Mouse (Mus musculus) CH12.LX (cell line): ENCODE results near the gene Casp8ap2. TPM values are rescaled to one million over a fixed set of nuclear protein-coding genes. Genes with fewer than 3 reads are reported as not detected.

Experiments
- DNase-seq: peaks from one replicate; pipeline ENCODE4 v3.0.0-alpha.2; 2013; ENCODE audit errors: extremely low read depth
- H3K27ac ChIP-seq: 2 replicates; pipeline ENCODE4 v1.5.1; 2012; ENCODE audit warnings: low read depth, mild to moderate bottlenecking, control low read depth, moderate library complexity; ENCODE audit not compliant: insufficient read depth
- H3K27me3 ChIP-seq: replicated peaks from 2 replicates; pipeline ENCODE3; 2012; ENCODE audit warnings: inconsistent platforms
- H3K36me3 ChIP-seq, 2 experiments: replicated peaks in 1 of 2; 2 replicates each; pipeline versions ENCODE3 to v1.6.1; 2012; ENCODE audit warnings: inconsistent platforms in 1 of 2, low read length in 1 of 2, mild to moderate bottlenecking in 1 of 2, mixed read lengths in 1 of 2, moderate library complexity in 1 of 2; ENCODE audit not compliant: control insufficient read depth in 1 of 2, insufficient read depth in 1 of 2
- H3K4me1 ChIP-seq, 2 experiments: 2 replicates each; pipeline ENCODE4 v1.6.1; 2012; ENCODE audit warnings: inconsistent platforms in 1 of 2, moderate library complexity in 1 of 2; ENCODE audit not compliant: insufficient read depth in 2 of 2, control insufficient read depth in 1 of 2
- H3K4me2 ChIP-seq: 2 replicates; pipeline ENCODE4 v1.6.1; 2012; ENCODE audit warnings: low read depth, mild to moderate bottlenecking, control low read depth; ENCODE audit not compliant: poor library complexity, insufficient read depth, severe bottlenecking
- H3K4me3 ChIP-seq, 3 experiments: fragments of 150-350 bp in 1 of 3; sonication (generic) in 1 of 3; replicated peaks in 1 of 3; 2 replicates each; pipeline versions ENCODE3 to v1.5.1; 2011 to 2012; ENCODE audit warnings: low read depth in 2 of 3, low read length in 2 of 3, mild to moderate bottlenecking in 2 of 3, moderate library complexity in 2 of 3, control low read depth in 1 of 3, improper control_type of control experiment in 1 of 3, inconsistent platforms in 1 of 3, mixed read lengths in 1 of 3; ENCODE audit not compliant: poor library complexity in 1 of 3
- H3K79me2 ChIP-seq: replicated peaks from 2 replicates; pipeline ENCODE4 v1.6.1; 2012; ENCODE audit warnings: mild to moderate bottlenecking, moderate library complexity; ENCODE audit not compliant: control insufficient read depth, poor library complexity, insufficient read depth, severe bottlenecking; ENCODE audit errors: extremely low read depth
- H3K9ac ChIP-seq: 2 replicates; pipeline ENCODE4 v1.6.1; 2012; ENCODE audit warnings: low read depth, mild to moderate bottlenecking, control low read depth, moderate library complexity; ENCODE audit not compliant: insufficient read depth
- H3K9me3 ChIP-seq: replicated peaks from 2 replicates; pipeline ENCODE3; 2012; ENCODE audit warnings: low read length, inconsistent platforms, mixed read lengths
- CHD2 ChIP-seq: IDR thresholded peaks from 2 replicates; pipeline ENCODE4 v1.6.1; 2011; ENCODE audit warnings: low read length, improper control_type of control experiment
- CTCF ChIP-seq, 2 experiments: IDR thresholded peaks in 1 of 2; conservative IDR thresholded peaks in 1 of 2; 2 replicates each; pipeline ENCODE4 v1.5.1; 2011 to 2012; ENCODE audit warnings: low read depth in 2 of 2, low read length in 2 of 2, improper control_type of control experiment in 1 of 2, inconsistent platforms in 1 of 2, mild to moderate bottlenecking in 1 of 2, moderate library complexity in 1 of 2
- E2F4 ChIP-seq: IDR thresholded peaks from 2 replicates; pipeline ENCODE4 v1.6.1; 2011; ENCODE audit warnings: low read depth, low read length, improper control_type of control experiment; ENCODE audit not compliant: insufficient replicate concordance
- ETS1 ChIP-seq: conservative IDR thresholded peaks from 2 replicates; pipeline ENCODE4 v1.6.1; 2012; ENCODE audit warnings: low read depth, mild to moderate bottlenecking, inconsistent platforms, low read length, improper control_type of control experiment, moderate library complexity
- IRF4 ChIP-seq: IDR thresholded peaks from 2 replicates; pipeline ENCODE4 v1.6.1; 2014; ENCODE audit warnings: low read depth, mild to moderate bottlenecking, inconsistent platforms, low read length, improper control_type of control experiment
- MAX ChIP-seq: IDR thresholded peaks from 2 replicates; pipeline ENCODE4 v1.6.1; 2011; ENCODE audit warnings: low read length, improper control_type of control experiment
- MAZ ChIP-seq: IDR thresholded peaks from 2 replicates; pipeline ENCODE4 v1.6.1; 2012; ENCODE audit warnings: low read depth, mild to moderate bottlenecking, inconsistent platforms, low read length, improper control_type of control experiment, moderate library complexity
- MXI1 ChIP-seq: IDR thresholded peaks from 2 replicates; pipeline ENCODE4 v1.6.1; 2011; ENCODE audit warnings: mild to moderate bottlenecking, low read depth, low read length, improper control_type of control experiment
- PAX5 ChIP-seq: IDR thresholded peaks from 2 replicates; pipeline ENCODE4 v1.6.1; 2012; ENCODE audit warnings: low read length, inconsistent platforms, mixed read lengths
- POLR2A ChIP-seq: IDR thresholded peaks from 2 replicates; pipeline ENCODE4 v1.6.1; 2011; ENCODE audit warnings: low read depth, mild to moderate bottlenecking, improper control_type of control experiment, low read length
- POLR2AphosphoS2 ChIP-seq: IDR thresholded peaks from 2 replicates; pipeline ENCODE4 v1.6.1; 2011; ENCODE audit warnings: low read depth, low read length, improper control_type of control experiment
- SIN3A ChIP-seq: IDR thresholded peaks from 2 replicates; pipeline ENCODE4 v1.6.1; 2012; ENCODE audit warnings: low read length, improper control_type of control experiment, inconsistent platforms
- TBP ChIP-seq: conservative IDR thresholded peaks from 2 replicates; pipeline ENCODE4 v1.6.1; 2011; ENCODE audit warnings: low read depth, low read length, improper control_type of control experiment
- TCF12 ChIP-seq: IDR thresholded peaks from 2 replicates; pipeline ENCODE4 v1.6.1; 2014; ENCODE audit warnings: low read depth, mild to moderate bottlenecking, inconsistent platforms, low read length, improper control_type of control experiment
- USF1 ChIP-seq: IDR thresholded peaks from 2 replicates; pipeline ENCODE4 v1.6.1; 2014; ENCODE audit warnings: low read depth, mild to moderate bottlenecking, inconsistent platforms, low read length, improper control_type of control experiment
- ZKSCAN1 ChIP-seq: IDR thresholded peaks from 2 replicates; pipeline ENCODE4 v1.6.1; 2012; ENCODE audit warnings: low read depth, inconsistent platforms, low read length, improper control_type of control experiment, borderline replicate concordance
- ZMIZ1 ChIP-seq: IDR thresholded peaks from 2 replicates; pipeline ENCODE4 v1.6.1; 2012; ENCODE audit warnings: low read depth, mild to moderate bottlenecking, inconsistent platforms, low read length, improper control_type of control experiment
- dilution Hi-C: fragments of 300-500 bp; cut with MboI; formaldehyde crosslinking; loops from 2 replicates; pipeline ENCODE4 v1.14.3; 2020; ENCODE audit warnings: low sequenced_read_pairs; ENCODE audit not compliant: extremely low pct_unique_long_range_greater_than_20kb, extremely low pct_ligation_motif_present
- in situ Hi-C: fragments of 300-500 bp; cut with MboI; formaldehyde crosslinking; loops from 3 replicates; pipeline ENCODE4 v1.14.3; 2019; ENCODE audit warnings: low sequenced_read_pairs, low pct_ligation_motif_present, low pct_unique_long_range_greater_than_20kb, mixed read lengths
- polyA plus RNA-seq: library from polyadenylated mRNA; unstranded; fragments of >175 nt; gene quantifications from 2 replicates; pipeline ENCODE4 v1.2.1, GENCODE M21; 2012; ENCODE audit warnings: low read depth; ENCODE audit not compliant: insufficient read length
- total RNA-seq, 2 experiments: library from RNA; depleted of rRNA; stranded (reverse); fragments of 300-350 nt in 1 of 2; fragments of >200 nt in 1 of 2; gene quantifications; 2 replicates each; pipeline ENCODE4 v1.2.3; 2012 to 2014

Casp8ap2 gene
- total and polyA plus RNA-seq, 3 experiments = 26.3 to 43.4 (median 27.2) TPM

DNA sequence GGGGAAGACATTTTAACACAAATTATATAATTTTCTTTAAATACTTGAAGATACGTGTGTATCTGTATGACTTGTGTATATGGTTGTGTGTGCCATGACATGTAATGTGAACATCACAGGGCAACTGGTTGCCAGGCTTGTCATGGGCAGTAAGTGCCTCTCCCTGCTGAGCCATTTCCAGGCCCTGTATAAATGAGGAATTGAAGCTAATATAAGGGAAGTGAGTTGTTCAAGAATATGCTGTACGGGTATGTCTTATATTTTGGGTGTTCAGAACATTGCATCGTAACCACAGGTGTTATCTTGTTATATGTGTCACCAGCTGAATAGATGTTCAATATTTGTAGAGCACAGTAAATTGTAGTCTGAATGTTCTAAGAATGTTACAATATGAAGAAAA lies 62.2 kb downstream of the Casp8ap2 start:
- Histone ChIP-seq H3K79me2 (no peaks in the 10 kb centered on the region), H3K27me3 (no peaks in the 10 kb centered on the region), H3K4me1 (no peaks in the 10 kb centered on the region), H3K36me3 (peaks cover 63 to 94% of the 10 kb centered on the region in 2 experiments), H3K4me2 (no peak overlapping the region), H3K9ac (no peak overlapping the region), H3K9me3 (no peaks in the 10 kb centered on the region), H3K27ac (no peak overlapping the region), H3K4me3 (no peak overlapping the region)
- in situ Hi-C loops = no loop called here
- no peak for DNase-seq
- TF ChIP-seq SIN3A = no peak
- no peak for TF ChIP-seq ZMIZ1
- no peak for TF ChIP-seq USF1
- TF ChIP-seq MAX = no peak
- TF ChIP-seq ZKSCAN1 = no peak
- no peak for TF ChIP-seq MAZ
- no peak for TF ChIP-seq TBP
- no peak for TF ChIP-seq IRF4
- no peak for TF ChIP-seq MXI1
- TF ChIP-seq POLR2AphosphoS2 = no peak
- TF ChIP-seq ETS1 = no peak
- no peak for TF ChIP-seq E2F4
- TF ChIP-seq PAX5 = no peak
- TF ChIP-seq TCF12 = no peak
- no peak for TF ChIP-seq POLR2A
- TF ChIP-seq CHD2 = no peak
- dilution Hi-C loops = no loop called here

DNA sequence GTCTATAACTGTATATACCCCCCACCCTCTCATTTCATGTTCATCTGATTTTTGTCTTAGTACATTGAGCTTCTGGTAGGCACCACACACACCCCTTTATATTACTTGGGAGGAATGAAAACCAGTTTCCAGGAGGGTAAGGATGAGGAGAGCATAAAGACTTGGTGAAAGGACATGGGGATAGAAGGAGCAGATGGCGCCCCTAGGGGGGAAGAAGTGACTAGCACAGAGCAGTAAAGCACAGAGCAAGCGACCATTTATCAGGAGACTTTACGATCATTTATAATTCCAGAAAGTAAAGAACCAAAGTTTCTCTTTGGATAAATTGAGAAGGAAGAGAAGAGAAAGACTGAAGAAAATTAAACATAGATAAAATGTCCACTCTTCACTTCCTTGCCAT lies 65.6 kb downstream of the Casp8ap2 start:
- peak; percentile 15 for DNase-seq
- no peak overlapping the region for H3K27ac ChIP-seq
- no peaks in the 10 kb centered on the region for H3K27me3 ChIP-seq
- no peak overlapping the region for H3K4me2 ChIP-seq
- H3K9ac ChIP-seq = no peak overlapping the region
- no peaks in the 10 kb centered on the region for H3K9me3 ChIP-seq
- 0 out of 2 replicates have a peak, but pooled peaks cover 2% of the 10 kb centered on the region for H3K79me2 ChIP-seq
- in situ Hi-C loops = no loop called here
- H3K4me1 ChIP-seq = no peaks in the 10 kb centered on the region
- peaks cover 67 to 95% of the 10 kb centered on the region in 2 experiments for H3K36me3 ChIP-seq
- dilution Hi-C loops = no loop called here
- peak; percentile 40 to 49; a peak in 3 of 4 replicates for TF ChIP-seq CTCF (conservative IDR thresholded peaks at IDR 0.05 in 1 of 2, IDR thresholded peaks at IDR 0.05 in 1 of 2; ENCODE audit: low read depth in 2 of 2, low read length in 2 of 2)
- no peak for TF ChIP-seq MAZ
- no peak overlapping the region for H3K4me3 ChIP-seq
